Mouse (Mus musculus) urinary bladder, adult 2 months (tissue): ENCODE results near the gene C2cd2l. TPM values are rescaled to one million over a fixed set of nuclear protein-coding genes. Genes with fewer than 3 reads are reported as not detected.
"Not testable (repeated sequence)": the region's sequence is repeated elsewhere in the genome, so short reads cannot be mapped to it uniquely, and the experiment has no call there.

Source experiments
- DNase-seq: peaks from one replicate; pipeline ENCODE4 v3.0.0; 2022; ENCODE audit warnings: low spot score
- polyA plus RNA-seq: library from polyadenylated mRNA; depleted of rRNA; stranded (reverse); fragments of >200 nt; gene quantifications from 2 replicates; pipeline ENCODE4 v1.2.3, GENCODE M21; 2012

Gene C2cd2l
- polyA plus RNA-seq, 1 experiment, result 30.5 TPM

- no peak for DNase-seq
These were observed 6.4 kb downstream of the C2cd2l start for GRCm38 (mm10) chr9:44313476-44314256.

GRCm38 (mm10) chr9:44311136-44312134 is 8.7 kb downstream of the C2cd2l start:
- no peak for DNase-seq

GRCm38 (mm10) chr9:44310750-44311135 is 9.3 kb downstream of the C2cd2l start:
- DNase-seq, result no peak

GRCm38 (mm10) chr9:44309756-44310155 is 10.3 kb downstream of the C2cd2l start:
- DNase-seq, result no peak

GRCm38 (mm10) chr9:44307248-44307647 is 12.8 kb downstream of the C2cd2l start:
- DNase-seq, result no peak

- DNase-seq, result no peak
These were observed 13.6 kb downstream of the C2cd2l start for GRCm38 (mm10) chr9:44306532-44306931.

- DNase-seq, result peak; percentile 91
These were observed 14.5 kb downstream of the C2cd2l start, which contains the start of gene Hinfp for GRCm38 (mm10) chr9:44305466-44306079. Gene Hinfp (minus strand): TSS chr9:44305671.

- not testable (repeated sequence) for DNase-seq
These were observed 20.1 kb downstream of the C2cd2l start for GRCm38 (mm10) chr9:44300001-44300400.

- no peak for DNase-seq
These were observed 27.6 kb downstream of the C2cd2l start for GRCm38 (mm10) chr9:44292490-44292889.

GRCm38 (mm10) chr9:44288959-44289291 is 31.2 kb downstream of the C2cd2l start:
- DNase-seq, result no peak

- no peak for DNase-seq
These were observed 31.8 kb downstream of the C2cd2l start, which contains the start of gene Abcg4 for GRCm38 (mm10) chr9:44288076-44288958. Gene Abcg4 (minus strand): TSS chr9:44288615.

GRCm38 (mm10) chr9:44287401-44288075 is 32.5 kb downstream of the C2cd2l start:
- no peak for DNase-seq

GRCm38 (mm10) chr9:44287003-44287400 is 33.1 kb downstream of the C2cd2l start:
- no peak for DNase-seq

- no peak for DNase-seq
These were observed 33.7 kb downstream of the C2cd2l start for GRCm38 (mm10) chr9:44286256-44286850.

GRCm38 (mm10) chr9:44283183-44283582 is 36.9 kb downstream of the C2cd2l start:
- DNase-seq, result no peak

- no peak for DNase-seq
These were observed 50.1 kb downstream of the C2cd2l start for GRCm38 (mm10) chr9:44269973-44270372.

- DNase-seq, result no peak
These were observed 51.0 kb downstream of the C2cd2l start for GRCm38 (mm10) chr9:44269077-44269476.

GRCm38 (mm10) chr9:44268432-44268831 is 51.7 kb downstream of the C2cd2l start, which contains the start of gene Nlrx1:
Gene Nlrx1 (minus strand): TSS chr9:44268599.
- no peak for DNase-seq

- peak; percentile 88 for DNase-seq
These were observed 52.1 kb downstream of the C2cd2l start for GRCm38 (mm10) chr9:44268027-44268360.
